Mouse (Mus musculus) activated CD4-positive, CD25-positive, alpha-beta regulatory T cell, adult 4 months (primary cell): ENCODE data around the gene Ncln. TPM values are rescaled to one million over a fixed set of nuclear protein-coding genes. Genes with fewer than 3 reads are reported as not detected.

Experiments used
- ATAC-seq: one replicate; pipeline ENCODE4 v1.8.0; 2017
- polyA plus RNA-seq, 2 experiments: library from polyadenylated mRNA; unstranded; fragments of 100-300 nt; shearing (Covaris generic); gene quantifications; one replicate each; pipeline ENCODE4 v1.2.1; 2017

The Ncln gene
- polyA plus RNA-seq, 2 experiments from 2014 or later, result 33.4 to 41.8 TPM

- ATAC-seq, result no peak
These were observed 9.7 kb downstream of the Ncln start for GRCm38 (mm10) chr10:81486496-81486895.

- no peak for ATAC-seq
These were observed 10.6 kb downstream of the Ncln start for GRCm38 (mm10) chr10:81485479-81486018.

GRCm38 (mm10) chr10:81485060-81485449 lies 11.1 kb downstream of the Ncln start:
- ATAC-seq, result no peak

- no peak for ATAC-seq
These were observed 11.6 kb downstream of the Ncln start for GRCm38 (mm10) chr10:81484441-81485059.

GRCm38 (mm10) chr10:81483983-81484382 lies 12.2 kb downstream of the Ncln start:
- ATAC-seq, result peak; percentile 34

GRCm38 (mm10) chr10:81482533-81482889 lies 13.7 kb downstream of the Ncln start, which contains the start of gene Celf5:
TSS of gene Celf5 (minus strand) at chr10:81482709.
- ATAC-seq, result peak; percentile 66

- no peak for ATAC-seq
These were observed 14.3 kb downstream of the Ncln start for GRCm38 (mm10) chr10:81481605-81482532.

- ATAC-seq, result no peak
These were observed 21.7 kb downstream of the Ncln start for GRCm38 (mm10) chr10:81474461-81474860.

- peak; percentile 44 for ATAC-seq
These were observed 23.2 kb downstream of the Ncln start for GRCm38 (mm10) chr10:81473003-81473451.

- peak; percentile 12 for ATAC-seq
These were observed 23.7 kb downstream of the Ncln start for GRCm38 (mm10) chr10:81472403-81473002.

- ATAC-seq, result peak; percentile 82
These were observed 25.7 kb downstream of the Ncln start for GRCm38 (mm10) chr10:81470454-81470853.

GRCm38 (mm10) chr10:81469253-81469652 lies 26.9 kb downstream of the Ncln start:
- ATAC-seq, result no peak

- ATAC-seq, result no peak
These were observed 28.4 kb downstream of the Ncln start for GRCm38 (mm10) chr10:81467670-81468235.

- no peak for ATAC-seq
These were observed 29.3 kb downstream of the Ncln start for GRCm38 (mm10) chr10:81466881-81467280.

GRCm38 (mm10) chr10:81466066-81466465 lies 30.1 kb downstream of the Ncln start:
- ATAC-seq, result no peak

GRCm38 (mm10) chr10:81465265-81465645 lies 30.9 kb downstream of the Ncln start:
- no peak for ATAC-seq

GRCm38 (mm10) chr10:81464405-81465264 lies 31.6 kb downstream of the Ncln start:
- peak; percentile 65 for ATAC-seq

GRCm38 (mm10) chr10:81463531-81463930 lies 32.7 kb downstream of the Ncln start:
- no peak for ATAC-seq

GRCm38 (mm10) chr10:81462917-81463316 lies 33.3 kb downstream of the Ncln start:
- ATAC-seq, result no peak

GRCm38 (mm10) chr10:81462415-81462804 lies 33.8 kb downstream of the Ncln start:
- ATAC-seq, result no peak

GRCm38 (mm10) chr10:81461673-81462414 lies 34.3 kb downstream of the Ncln start:
- no peak for ATAC-seq
